Mouse (Mus musculus) limb, embryonic 11.5 days (tissue): ENCODE results near the gene Adcy1. TPM values are rescaled to one million over a fixed set of nuclear protein-coding genes. Genes with fewer than 3 reads are reported as not detected.

Experiments
- ATAC-seq: fragments of 200-750 bp; cut with Nextera tagmentation; 2 replicates; pipeline ENCODE4 v1.8.0; 2017; ENCODE audit warnings: low read depth; ENCODE audit not compliant: insufficient number of reproducible peaks, low FRiP score, low TSS enrichment
- DNase-seq: peaks from one replicate; pipeline ENCODE4 v3.0.0-alpha.2; 2015; ENCODE audit warnings: low spot score
- H3K27ac ChIP-seq: fragments of 300-500 bp; sonication (generic); replicated peaks from 2 replicates; pipeline ENCODE4 v1.5.1; 2014; ENCODE audit warnings: low read depth, mild to moderate bottlenecking, low read length
- H3K27me3 ChIP-seq: fragments of 300-500 bp; sonication (generic); 2 replicates; pipeline ENCODE4 v1.6.1; 2014; ENCODE audit warnings: mild to moderate bottlenecking, low read length, mixed read lengths; ENCODE audit not compliant: control insufficient read depth, insufficient read depth
- H3K36me3 ChIP-seq: fragments of 300-500 bp; sonication (generic); 2 replicates; pipeline ENCODE4 v1.6.1; 2014; ENCODE audit warnings: mild to moderate bottlenecking, low read length, moderate library complexity, mixed read lengths; ENCODE audit not compliant: control insufficient read depth, insufficient read depth
- H3K4me1 ChIP-seq: fragments of 300-500 bp; sonication (generic); 2 replicates; pipeline ENCODE4 v1.6.1; 2014; ENCODE audit warnings: low read length, mixed read lengths; ENCODE audit not compliant: control insufficient read depth, insufficient read depth
- H3K4me2 ChIP-seq: fragments of 300-500 bp; sonication (generic); 2 replicates; pipeline ENCODE4 v1.6.1; 2014; ENCODE audit warnings: low read depth, mild to moderate bottlenecking, moderate library complexity; ENCODE audit not compliant: severe bottlenecking
- H3K4me3 ChIP-seq: fragments of 300-500 bp; sonication (generic); 2 replicates; pipeline ENCODE4 v1.5.1; 2014; ENCODE audit warnings: low read depth, low read length
- H3K9ac ChIP-seq: fragments of 300-500 bp; sonication (generic); 2 replicates; pipeline ENCODE4 v1.6.1; 2014; ENCODE audit warnings: mild to moderate bottlenecking, low read length
- H3K9me3 ChIP-seq: fragments of 300-500 bp; sonication (generic); 2 replicates; pipeline ENCODE4 v1.6.1; 2016; ENCODE audit warnings: low read length; ENCODE audit not compliant: control insufficient read depth
- WGBS: fragments of 180-500 bp; shearing (Covaris S2); extraction: QIAGEN DNeasy Blood & Tissue Kit; methylation state at CpG from one replicate; pipeline ENCODE4 v1.1.7; 2014; 5-methylcytosine and 5-hydroxymethylcytosine counted together
- polyA plus RNA-seq: library from polyadenylated mRNA; unstranded; fragments of >200 nt; fragmentation: Nextera tagmentation; extraction: Ambion mirVana; gene quantifications from 2 replicates; pipeline ENCODE4 v1.2.1, GENCODE M21; 2014

Gene Adcy1
- polyA plus RNA-seq, 1 experiment from 2014 or later: 0.92 TPM

DNA sequence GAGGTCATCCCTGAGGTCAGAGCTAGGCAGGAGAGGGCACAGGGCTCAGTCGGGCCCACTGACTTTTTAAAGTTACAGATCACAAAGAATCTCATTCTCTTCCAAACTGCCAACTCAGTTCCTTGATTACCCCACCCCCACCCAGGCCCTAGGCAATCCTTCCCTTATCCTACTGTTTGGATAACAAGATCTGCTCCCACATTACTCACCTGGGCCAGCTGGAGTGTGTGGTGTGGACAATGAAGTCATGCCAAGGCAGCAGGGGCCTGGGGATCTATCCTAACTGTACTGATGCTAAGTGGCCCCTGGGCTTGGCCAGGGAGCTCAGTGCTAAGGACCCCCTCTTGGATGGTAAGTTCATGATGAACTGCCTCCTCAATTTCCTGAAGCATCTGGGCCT lies 121.1 kb downstream of the Adcy1 start:
- Histone ChIP-seq H3K9ac (no peak overlapping the region), H3K4me3 (no peak overlapping the region), H3K4me1 (no peaks in the 10 kb centered on the region), H3K36me3 (no peaks in the 10 kb centered on the region), H3K27ac (no peak overlapping the region), H3K27me3 (no peaks in the 10 kb centered on the region), H3K4me2 (no peak overlapping the region), H3K9me3 (no peaks in the 10 kb centered on the region)
- DNase-seq (no peak), ATAC-seq (no peak)
- 41% methylated on average over 1 of the region's 1 CpGs for WGBS

DNA sequence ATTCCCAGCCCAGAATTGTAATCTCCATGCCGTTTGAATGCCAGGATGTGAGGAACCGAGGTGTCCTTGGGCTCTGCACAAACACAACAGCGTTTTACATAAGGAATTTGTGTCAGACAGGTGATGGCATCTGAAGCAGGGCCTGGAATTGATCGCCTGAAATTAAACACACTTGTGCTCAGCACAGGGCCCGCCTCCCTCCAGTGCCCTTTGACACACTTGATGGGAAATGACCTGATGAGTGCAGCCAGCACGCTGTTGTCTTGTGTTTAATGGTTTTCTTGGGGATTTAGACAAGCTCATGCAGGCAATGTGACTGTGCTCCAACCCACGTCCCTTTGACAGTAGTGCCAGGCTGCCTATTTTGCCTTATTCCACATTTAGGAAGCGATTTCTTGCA lies 124.2 kb downstream of the Adcy1 start:
- no peak overlapping the region for H3K27ac ChIP-seq
- WGBS: 32% methylated on average over 8 of the region's 8 CpGs
- no peaks in the 10 kb centered on the region for H3K4me1 ChIP-seq
- no peaks in the 10 kb centered on the region for H3K9me3 ChIP-seq
- no peaks in the 10 kb centered on the region for H3K27me3 ChIP-seq
- no peak overlapping the region for H3K4me2 ChIP-seq
- H3K4me3 ChIP-seq: no peak overlapping the region
- no peaks in the 10 kb centered on the region for H3K36me3 ChIP-seq
- H3K9ac ChIP-seq: no peak overlapping the region
- no peak for ATAC-seq
- no peak for DNase-seq

DNA sequence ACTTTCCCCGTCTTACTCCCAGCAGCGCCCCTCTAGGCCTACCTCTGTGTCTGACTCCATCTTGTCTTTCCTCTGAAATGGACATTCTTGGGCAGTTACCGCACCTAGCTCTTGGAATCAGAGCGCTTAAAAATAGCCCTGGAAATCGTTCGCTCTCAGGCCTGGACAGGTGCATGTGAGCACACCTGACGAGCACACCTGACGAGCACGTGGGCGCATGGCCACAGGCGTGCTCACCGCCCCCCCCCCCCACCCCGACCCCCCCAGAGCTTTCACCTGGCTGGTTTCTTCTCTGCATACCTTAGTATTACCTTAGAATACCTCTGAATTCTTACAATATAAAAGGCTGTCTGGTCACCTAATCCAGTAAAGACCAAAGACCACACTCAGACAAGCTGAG lies 125.2 kb downstream of the Adcy1 start, which contains the start of gene Gm11985:
Gm11985 (minus strand) TSS at position 101 of the 400 bp plus-strand sequence.
- WGBS: 89% methylated on average over 13 of the region's 13 CpGs
- no peak within 1 kb of the TSS for H3K9ac ChIP-seq

DNA sequence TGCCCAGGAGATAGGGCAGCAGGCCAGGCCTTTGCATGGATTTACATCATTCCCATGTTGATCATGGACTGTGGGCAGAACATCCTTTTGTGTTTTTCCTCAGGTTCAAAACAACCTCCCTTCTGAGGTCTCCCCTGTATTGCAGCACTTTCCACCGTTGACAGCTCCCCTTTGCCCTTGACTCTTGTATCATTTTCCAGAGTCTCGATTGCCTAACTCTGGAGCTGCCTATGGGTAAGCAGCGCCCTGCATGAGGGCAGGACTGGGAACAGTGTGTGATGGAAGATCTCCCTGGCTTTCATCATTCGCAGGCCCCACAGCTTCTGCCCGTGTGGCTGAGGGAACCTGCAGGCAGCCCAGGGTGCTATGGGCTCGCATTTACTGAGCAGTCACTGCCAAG lies 129.4 kb downstream of the Adcy1 start:
- H3K4me1 ChIP-seq: no peaks in the 10 kb centered on the region
- H3K36me3 ChIP-seq: no peaks in the 10 kb centered on the region
- H3K27me3 ChIP-seq: no peaks in the 10 kb centered on the region
- no peak overlapping the region for H3K27ac ChIP-seq
- no peaks in the 10 kb centered on the region for H3K9me3 ChIP-seq
- ATAC-seq: no peak
- DNase-seq: no peak
- H3K9ac ChIP-seq: no peak overlapping the region
- 45% methylated on average over 6 of the region's 6 CpGs for WGBS
- no peak overlapping the region for H3K4me2 ChIP-seq
- no peak overlapping the region for H3K4me3 ChIP-seq

More for the DNA sequence above, 125.2 kb downstream of the Adcy1 start, which contains the start of gene Gm11985:
- H3K27me3 ChIP-seq: no peaks in the 10 kb centered on the region
- no peaks in the 10 kb centered on the region for H3K36me3 ChIP-seq
- H3K4me1 ChIP-seq: no peaks in the 10 kb centered on the region
- H3K4me3 ChIP-seq: no peak within 1 kb of the TSS
- H3K27ac ChIP-seq: no peak within 1 kb of the TSS
- no peak for ATAC-seq
- no peak for DNase-seq
- H3K9me3 ChIP-seq: no peaks in the 10 kb centered on the region
- H3K4me2 ChIP-seq: no peak within 1 kb of the TSS

DNA sequence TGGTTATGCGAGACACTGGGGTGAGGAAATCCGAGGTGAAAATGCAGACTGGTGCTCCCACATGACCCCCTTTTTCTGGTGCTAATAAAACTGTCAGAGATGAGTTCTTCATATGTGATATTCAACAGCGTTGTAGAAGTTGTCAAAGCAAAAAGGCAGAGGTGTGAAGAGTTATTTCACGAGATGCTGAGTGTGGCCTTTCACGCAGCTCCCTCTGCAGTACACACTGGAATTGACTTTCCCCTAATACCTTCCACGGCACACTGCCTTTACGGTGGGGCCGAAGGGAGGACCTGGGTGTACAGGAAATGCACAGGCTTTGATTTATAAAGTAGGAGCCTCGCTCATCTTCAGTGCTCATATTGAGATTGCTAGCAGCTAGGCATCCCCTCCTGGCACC lies 129.8 kb downstream of the Adcy1 start:
- no peak overlapping the region for H3K4me2 ChIP-seq
- no peaks in the 10 kb centered on the region for H3K9me3 ChIP-seq
- no peak overlapping the region for H3K27ac ChIP-seq
- no peak overlapping the region for H3K4me3 ChIP-seq
- no peaks in the 10 kb centered on the region for H3K27me3 ChIP-seq
- no peak for ATAC-seq
- no peaks in the 10 kb centered on the region for H3K4me1 ChIP-seq
- H3K9ac ChIP-seq: no peak overlapping the region
- DNase-seq: no peak
- 61% methylated on average over 9 of the region's 9 CpGs for WGBS
- H3K36me3 ChIP-seq: no peaks in the 10 kb centered on the region

DNA sequence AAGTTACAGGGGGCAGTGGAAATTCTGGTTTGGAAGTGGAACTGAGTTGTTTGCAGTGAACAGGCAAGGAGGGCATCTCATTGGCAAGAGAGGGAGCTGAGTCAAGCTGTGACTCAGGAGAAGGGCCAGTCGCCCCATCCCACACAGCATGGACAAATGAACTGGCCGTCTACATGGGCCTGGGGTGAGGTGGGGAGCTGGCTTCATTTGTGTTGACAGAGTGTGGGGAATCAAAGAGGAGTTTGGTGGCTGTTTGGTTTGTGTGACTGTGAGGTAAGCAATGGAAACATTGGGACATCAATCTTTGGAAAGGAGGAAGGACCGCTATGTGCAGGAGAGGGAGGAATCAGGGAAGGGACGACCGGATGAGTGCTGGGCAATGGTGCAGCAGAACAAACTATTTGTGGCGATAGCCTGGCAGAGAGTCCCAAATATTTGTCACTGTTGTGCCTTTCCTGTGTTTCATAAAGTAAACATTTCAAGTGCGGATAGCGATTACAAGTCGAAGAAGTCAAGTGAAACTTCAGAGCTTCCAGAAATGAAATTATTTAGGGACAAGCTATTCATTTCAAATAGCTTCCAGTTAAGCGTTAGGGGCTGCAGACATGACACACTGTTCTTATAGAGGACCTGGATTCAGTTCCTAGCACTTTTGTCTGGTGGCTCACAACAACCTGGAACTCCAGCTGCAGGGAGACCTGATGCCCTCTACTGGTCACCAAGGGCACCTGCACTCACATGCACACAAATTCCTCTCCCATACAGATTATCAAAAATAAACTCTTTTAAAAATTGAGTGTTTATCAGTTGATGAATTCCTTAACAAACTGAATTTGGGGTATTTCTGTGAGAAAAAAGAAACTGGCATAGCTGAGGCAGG lies 131.4 kb downstream of the Adcy1 start:
- ATAC-seq (no peak), DNase-seq (no peak)
- WGBS: 96% methylated on average over 10 of the region's 10 CpGs
- Histone ChIP-seq H3K9me3 (no peaks in the 10 kb centered on the region), H3K27ac (no peak overlapping the region), H3K4me2 (no peak overlapping the region), H3K4me1 (no peaks in the 10 kb centered on the region), H3K9ac (no peak overlapping the region), H3K4me3 (no peak overlapping the region), H3K27me3 (no peaks in the 10 kb centered on the region), H3K36me3 (no peaks in the 10 kb centered on the region)

DNA sequence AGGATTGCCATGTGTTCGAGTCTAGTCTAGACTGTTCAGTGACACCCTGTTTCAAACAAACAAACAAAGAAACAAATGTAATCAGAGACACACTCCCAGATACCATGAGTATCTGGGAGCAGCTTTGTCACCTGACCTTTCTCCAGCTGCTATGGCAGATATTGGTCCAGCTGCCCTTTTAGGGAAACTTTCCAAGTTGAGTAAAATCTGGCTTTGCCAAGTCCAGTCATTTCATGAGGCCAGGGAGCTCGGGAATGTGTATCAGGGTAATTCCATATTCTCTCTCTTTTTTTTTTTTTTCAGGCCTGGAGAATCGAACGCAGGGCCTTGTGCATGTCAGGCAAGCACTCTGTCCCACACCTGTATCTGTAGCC lies 132.0 kb downstream of the Adcy1 start:
- DNase-seq: no peak
- no peak overlapping the region for H3K4me2 ChIP-seq
- no peak for ATAC-seq

DNA sequence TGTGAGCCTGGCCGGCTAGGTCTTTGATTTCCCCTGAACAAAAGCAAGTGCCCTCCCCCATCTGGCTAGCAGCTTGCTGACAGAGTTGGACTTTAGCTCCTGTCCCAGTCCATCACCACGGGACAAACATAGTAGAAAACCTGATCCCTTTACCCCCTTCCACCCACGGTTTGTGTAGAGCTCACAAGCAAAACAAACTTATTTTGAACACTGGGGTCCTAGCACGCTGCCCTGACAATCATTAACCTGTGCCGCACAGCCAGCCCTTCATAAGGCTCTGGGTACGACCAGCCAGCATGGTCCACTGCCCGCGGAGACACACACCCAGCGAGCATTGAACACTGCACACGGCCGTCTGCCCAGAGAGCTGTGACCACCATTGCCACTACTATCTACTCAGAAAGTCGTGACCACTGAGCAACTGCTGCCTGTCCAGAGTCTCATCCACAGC lies 134.2 kb downstream of the Adcy1 start, which contains the start of gene Igfbp1:
Igfbp1 (plus strand) TSS at position 292 of the 451 bp plus-strand sequence.
- no peak within 1 kb of the TSS for H3K27ac ChIP-seq
- 72% methylated on average over 12 of the region's 12 CpGs for WGBS
- H3K4me3 ChIP-seq: no peak within 1 kb of the TSS
- H3K4me2 ChIP-seq: no peak within 1 kb of the TSS
- H3K36me3 ChIP-seq: no peaks in the 10 kb centered on the region
- H3K9me3 ChIP-seq: no peaks in the 10 kb centered on the region
- no peaks in the 10 kb centered on the region for H3K27me3 ChIP-seq
- ATAC-seq: no peak
- no peak for DNase-seq
- H3K4me1 ChIP-seq: no peaks in the 10 kb centered on the region
- H3K9ac ChIP-seq: no peak within 1 kb of the TSS

More for the DNA sequence above, 132.0 kb downstream of the Adcy1 start:
- H3K36me3 ChIP-seq: no peaks in the 10 kb centered on the region
- 86% methylated on average over 4 of the region's 4 CpGs for WGBS
- no peaks in the 10 kb centered on the region for H3K9me3 ChIP-seq
- no peaks in the 10 kb centered on the region for H3K4me1 ChIP-seq
- H3K27me3 ChIP-seq: no peaks in the 10 kb centered on the region
- H3K9ac ChIP-seq: no peak overlapping the region
- no peak overlapping the region for H3K4me3 ChIP-seq
- H3K27ac ChIP-seq: no peak overlapping the region
